Mouse (Mus musculus) forebrain, postnatal 0 days (tissue): ENCODE measurements around the gene Stat6. TPM values are rescaled to one million over a fixed set of nuclear protein-coding genes. Genes with fewer than 3 reads are reported as not detected.
A peak's percentile ranks its signal among the peaks of the same experiment; 100 is the strongest.

Experiments used
- ATAC-seq: fragments of 200-750 bp; cut with Nextera tagmentation; 2 replicates; pipeline ENCODE4 v1.8.0; 2017; ENCODE audit warnings: mild to moderate bottlenecking, moderate library complexity
- DNase-seq: peaks from one replicate; pipeline ENCODE4 v3.0.0-alpha.2; 2015
- H3K27ac ChIP-seq: fragments of 300-500 bp; sonication (generic); 2 replicates; pipeline ENCODE4 v1.5.1; 2014; ENCODE audit warnings: low read depth, mild to moderate bottlenecking, antibody characterized with exemption, low read length, moderate library complexity, mixed read lengths
- H3K27me3 ChIP-seq: fragments of 300-500 bp; sonication (generic); 2 replicates; pipeline ENCODE4 v1.6.1; 2014; ENCODE audit warnings: mild to moderate bottlenecking, low read length, mixed read lengths; ENCODE audit not compliant: insufficient read depth
- H3K36me3 ChIP-seq: fragments of 300-500 bp; sonication (generic); 2 replicates; pipeline ENCODE4 v1.6.1; 2014; ENCODE audit warnings: mild to moderate bottlenecking, moderate library complexity; ENCODE audit not compliant: insufficient read depth
- H3K4me1 ChIP-seq: fragments of 300-500 bp; sonication (generic); 2 replicates; pipeline ENCODE4 v1.6.1; 2014; ENCODE audit warnings: antibody characterized with exemption; ENCODE audit not compliant: insufficient read depth
- H3K4me2 ChIP-seq: fragments of 300-500 bp; sonication (generic); 2 replicates; pipeline ENCODE4 v1.6.1; 2014; ENCODE audit warnings: low read depth, mild to moderate bottlenecking, moderate library complexity
- H3K4me3 ChIP-seq: fragments of 300-500 bp; sonication (generic); 2 replicates; pipeline ENCODE4 v1.5.1; 2014; ENCODE audit warnings: low read depth, low read length, mixed read lengths
- H3K9ac ChIP-seq: fragments of 300-500 bp; sonication (generic); 2 replicates; pipeline ENCODE4 v1.6.1; 2014; ENCODE audit warnings: mild to moderate bottlenecking
- H3K9me3 ChIP-seq: fragments of 300-500 bp; sonication (generic); 2 replicates; pipeline ENCODE4 v1.6.1; 2016; ENCODE audit warnings: low read length
- CTCF ChIP-seq: sonication (generic); IDR thresholded peaks from 2 replicates; pipeline ENCODE4 v1.5.1; 2016; ENCODE audit warnings: antibody characterized with exemption, control low read depth, low read depth
- WGBS: fragments of 180-500 bp; shearing (Covaris S2); extraction: QIAGEN DNeasy Blood & Tissue Kit; methylation state at CpG from one replicate; pipeline ENCODE4 v1.1.7; 2014; 5-methylcytosine and 5-hydroxymethylcytosine counted together
- polyA plus RNA-seq: library from polyadenylated mRNA; unstranded; fragments of >200 nt; fragmentation: Nextera tagmentation; extraction: Ambion mirVana; gene quantifications from 2 replicates; pipeline ENCODE4 v1.2.1, GENCODE M21; 2015
- total RNA-seq: library from RNA; depleted of rRNA; stranded (reverse); fragments of >200 nt; gene quantifications from 2 replicates; pipeline ENCODE4 v1.2.3, GENCODE M21; 2014

Gene Stat6
- total and polyA plus RNA-seq, 2 experiments from 2014 or later = 4.3 to 5.4 TPM

GRCm38 (mm10) chr10:127674046-127674655 is 31.4 kb downstream of the Stat6 start:
- ATAC-seq (no peak), DNase-seq (no peak)
- Histone ChIP-seq H3K4me1 (0 out of 2 replicates have a peak, but pooled peaks cover 5% of the 10 kb centered on the region), H3K4me2 (no peak overlapping the region), H3K27ac (no peak overlapping the region), H3K27me3 (no peaks in the 10 kb centered on the region), H3K9me3 (no peaks in the 10 kb centered on the region), H3K4me3 (no peak overlapping the region), H3K36me3 (no peaks in the 10 kb centered on the region), H3K9ac (no peak overlapping the region)
- no peak for TF ChIP-seq CTCF
- WGBS = 93% methylated on average over 6 of the region's 6 CpGs

- ATAC-seq (peak; percentile 58), DNase-seq (peak; percentile 90)
- 78% methylated on average over 8 of the region's 8 CpGs for WGBS
- Histone ChIP-seq H3K27ac (peak overlapping the region; percentile 62; the same call in 1 of the 2 replicates), H3K27me3 (no peaks in the 10 kb centered on the region), H3K9me3 (no peaks in the 10 kb centered on the region), H3K4me1 (0 out of 2 replicates have a peak, but pooled peaks cover 5% of the 10 kb centered on the region), H3K4me3 (no peak overlapping the region), H3K9ac (no peak overlapping the region), H3K4me2 (no peak overlapping the region), H3K36me3 (no peaks in the 10 kb centered on the region)
- TF ChIP-seq CTCF = peak; percentile 100
These were observed 32.2 kb downstream of the Stat6 start for GRCm38 (mm10) chr10:127674794-127675522.

- no peak for ATAC-seq
These were observed 33.1 kb downstream of the Stat6 start for GRCm38 (mm10) chr10:127675859-127676398.

GRCm38 (mm10) chr10:127676691-127677548 is 34.1 kb downstream of the Stat6 start:
- Histone ChIP-seq H3K27me3 (no peaks in the 10 kb centered on the region), H3K36me3 (no peaks in the 10 kb centered on the region), H3K9ac (peak overlapping the region; percentile 58), H3K9me3 (no peaks in the 10 kb centered on the region), H3K4me3 (peak overlapping the region; percentile 78), H3K4me2 (peak overlapping the region; percentile 97), H3K27ac (peak overlapping the region; percentile 74), H3K4me1 (0 out of 2 replicates have a peak, but pooled peaks cover 5% of the 10 kb centered on the region)
- WGBS = under 1% methylated on average over 71 of the region's 71 CpGs
- DNase-seq (peak; percentile 99), ATAC-seq (peak; percentile 96)
- no peak for TF ChIP-seq CTCF

More at GRCm38 (mm10) chr10:127675859-127676398, 33.1 kb downstream of the Stat6 start:
- no peak for DNase-seq
- peak overlapping the region; percentile 74; the same call in 1 of the 2 replicates for H3K27ac ChIP-seq
- no peaks in the 10 kb centered on the region for H3K9me3 ChIP-seq
- peak overlapping the region; percentile 48 for H3K4me2 ChIP-seq
- 0 out of 2 replicates have a peak, but pooled peaks cover 5% of the 10 kb centered on the region for H3K4me1 ChIP-seq
- 52% methylated on average over 5 of the region's 5 CpGs for WGBS
- H3K9ac ChIP-seq = no peak overlapping the region
- no peak for TF ChIP-seq CTCF
- no peaks in the 10 kb centered on the region for H3K27me3 ChIP-seq
- H3K4me3 ChIP-seq = peak overlapping the region; percentile 78
- no peaks in the 10 kb centered on the region for H3K36me3 ChIP-seq

- Histone ChIP-seq H3K27me3 (no peaks in the 10 kb centered on the region), H3K27ac (no peak overlapping the region), H3K9ac (peak overlapping the region; percentile 58; the same call in 1 of the 2 replicates), H3K36me3 (no peaks in the 10 kb centered on the region), H3K9me3 (no peaks in the 10 kb centered on the region), H3K4me1 (0 out of 2 replicates have a peak, but pooled peaks cover 5% of the 10 kb centered on the region), H3K4me2 (peak overlapping the region; percentile 97), H3K4me3 (peak overlapping the region; percentile 78)
- WGBS = 12% methylated on average over 14 of the region's 14 CpGs
- ATAC-seq (no peak), DNase-seq (peak; percentile 74)
- TF ChIP-seq CTCF = peak; percentile 88
These were observed 35.0 kb downstream of the Stat6 start for GRCm38 (mm10) chr10:127677591-127678336.

GRCm38 (mm10) chr10:127679208-127679607 is 36.4 kb downstream of the Stat6 start:
- Histone ChIP-seq H3K27ac (no peak overlapping the region), H3K4me2 (no peak overlapping the region), H3K4me1 (0 out of 2 replicates have a peak, but pooled peaks cover 5% of the 10 kb centered on the region), H3K36me3 (no peaks in the 10 kb centered on the region), H3K9me3 (no peaks in the 10 kb centered on the region), H3K27me3 (no peaks in the 10 kb centered on the region), H3K4me3 (no peak overlapping the region), H3K9ac (no peak overlapping the region)
- WGBS = 72% methylated on average over 1 of the region's 1 CpGs
- TF ChIP-seq CTCF = no peak
- ATAC-seq (no peak), DNase-seq (no peak)
